Mouse (Mus musculus) CH12.LX (cell line): Measurements from ENCODE around the gene Plcb1.

Source experiments
- CHD2 ChIP-seq: IDR thresholded peaks from 2 replicates; pipeline ENCODE4 v1.6.1; 2011; ENCODE audit warnings: low read length, improper control_type of control experiment
- CTCF ChIP-seq, 2 experiments: IDR thresholded peaks in 1 of 2; conservative IDR thresholded peaks in 1 of 2; 2 replicates each; pipeline ENCODE4 v1.5.1; 2011 to 2012; ENCODE audit warnings: low read depth in 2 of 2, low read length in 2 of 2, improper control_type of control experiment in 1 of 2, inconsistent platforms in 1 of 2, mild to moderate bottlenecking in 1 of 2, moderate library complexity in 1 of 2
- ETS1 ChIP-seq: conservative IDR thresholded peaks from 2 replicates; pipeline ENCODE4 v1.6.1; 2012; ENCODE audit warnings: low read depth, mild to moderate bottlenecking, inconsistent platforms, low read length, improper control_type of control experiment, moderate library complexity
- HCFC1 ChIP-seq: IDR thresholded peaks from 2 replicates; pipeline ENCODE4 v1.6.1; 2012; ENCODE audit warnings: low read depth, mild to moderate bottlenecking, inconsistent platforms, low read length, improper control_type of control experiment
- IRF4 ChIP-seq: IDR thresholded peaks from 2 replicates; pipeline ENCODE4 v1.6.1; 2014; ENCODE audit warnings: low read depth, mild to moderate bottlenecking, inconsistent platforms, low read length, improper control_type of control experiment
- MAFK ChIP-seq: IDR thresholded peaks from 2 replicates; pipeline ENCODE4 v1.6.1; 2011; ENCODE audit warnings: low read length, improper control_type of control experiment; ENCODE audit not compliant: insufficient replicate concordance
- POLR2A ChIP-seq: IDR thresholded peaks from 2 replicates; pipeline ENCODE4 v1.6.1; 2011; ENCODE audit warnings: low read depth, mild to moderate bottlenecking, improper control_type of control experiment, low read length
- POLR2AphosphoS2 ChIP-seq: IDR thresholded peaks from 2 replicates; pipeline ENCODE4 v1.6.1; 2011; ENCODE audit warnings: low read depth, low read length, improper control_type of control experiment
- RAD21 ChIP-seq: IDR thresholded peaks from 2 replicates; pipeline ENCODE4 v1.6.1; 2011; ENCODE audit warnings: low read depth, mild to moderate bottlenecking, low read length, improper control_type of control experiment, moderate library complexity
- SIN3A ChIP-seq: IDR thresholded peaks from 2 replicates; pipeline ENCODE4 v1.6.1; 2012; ENCODE audit warnings: low read length, improper control_type of control experiment, inconsistent platforms
- TBP ChIP-seq: conservative IDR thresholded peaks from 2 replicates; pipeline ENCODE4 v1.6.1; 2011; ENCODE audit warnings: low read depth, low read length, improper control_type of control experiment
- TCF12 ChIP-seq: IDR thresholded peaks from 2 replicates; pipeline ENCODE4 v1.6.1; 2014; ENCODE audit warnings: low read depth, mild to moderate bottlenecking, inconsistent platforms, low read length, improper control_type of control experiment

DNA sequence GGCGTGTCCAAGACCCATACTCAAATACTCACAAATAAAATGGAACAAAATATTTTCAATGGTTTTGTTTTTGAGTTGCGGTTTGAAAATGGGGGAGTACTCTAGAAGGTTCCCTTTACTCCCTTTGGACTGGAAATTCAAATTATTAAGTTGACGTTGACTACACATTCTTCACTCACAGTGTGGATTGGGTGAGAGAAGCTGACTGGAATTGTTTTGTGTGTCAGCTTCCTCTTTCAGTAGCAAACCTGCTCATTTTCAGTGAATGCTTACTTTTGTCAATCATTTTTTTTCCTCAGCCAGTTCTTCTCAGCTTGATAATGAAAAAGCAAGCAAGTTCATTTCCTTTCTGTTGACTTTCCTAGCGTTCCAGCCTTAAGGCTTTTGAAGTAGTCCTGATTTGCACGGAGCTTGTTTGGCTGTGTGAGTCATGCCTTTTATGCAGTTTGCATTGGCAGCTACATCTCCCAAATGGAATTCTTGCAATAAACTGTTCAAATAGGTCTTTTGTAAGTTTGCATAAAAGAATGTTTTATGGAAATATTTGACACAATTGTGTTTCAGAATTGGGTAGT, 306.8 kb downstream of the Plcb1 start:
- TF ChIP-seq CHD2 (no peak), MAFK (no peak), RAD21 (no peak), SIN3A (no peak), TBP (no peak), IRF4 (no peak), HCFC1 (no peak), TCF12 (no peak), CTCF (conservative IDR thresholded peaks at IDR 0.05 in 1 of 2, IDR thresholded peaks at IDR 0.05 in 1 of 2; ENCODE audit: low read depth in 2 of 2, low read length in 2 of 2) (no peak), POLR2AphosphoS2 (no peak), POLR2A (no peak), ETS1 (no peak)
